Mouse (Mus musculus): ENCODE results near the gene Cysltr2.

The Cysltr2 gene

GRCm38 (mm10) chr14:72998111-72998510 is 50.8 kb downstream of the Cysltr2 start:
- in situ Hi-C loops (cut with MboI; ENCODE audit: low sequenced_read_pairs) = loop anchor here (25.0 kb wide), 1 partner anchor 286 kb away; the partner anchor contains the start of gene Fndc3a

DNA sequence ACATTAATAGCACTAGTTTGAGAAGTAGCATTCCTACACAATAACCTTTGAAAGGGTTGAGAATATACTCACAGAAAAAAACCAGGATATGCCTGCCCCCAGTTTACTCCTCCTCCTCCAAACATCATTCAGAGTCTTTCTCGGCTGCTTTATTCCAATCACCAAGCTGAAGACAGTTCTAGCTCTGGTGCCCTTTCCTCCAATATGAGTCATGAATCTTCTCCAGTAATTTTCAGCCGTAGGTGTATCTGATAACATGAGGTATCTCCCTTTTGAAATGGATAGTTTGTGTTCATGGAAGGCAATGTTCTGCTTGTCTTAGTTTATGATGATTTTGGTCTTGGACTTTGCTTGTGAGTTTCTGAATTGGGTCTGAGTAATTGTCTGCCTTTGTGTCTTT is 62.9 kb downstream of the Cysltr2 start:
- in situ Hi-C loops (cut with MboI; ENCODE audit: low sequenced_read_pairs) = loop anchor here (25.0 kb wide), 1 partner anchor 274 kb away; the partner anchor contains the start of gene Fndc3a

DNA sequence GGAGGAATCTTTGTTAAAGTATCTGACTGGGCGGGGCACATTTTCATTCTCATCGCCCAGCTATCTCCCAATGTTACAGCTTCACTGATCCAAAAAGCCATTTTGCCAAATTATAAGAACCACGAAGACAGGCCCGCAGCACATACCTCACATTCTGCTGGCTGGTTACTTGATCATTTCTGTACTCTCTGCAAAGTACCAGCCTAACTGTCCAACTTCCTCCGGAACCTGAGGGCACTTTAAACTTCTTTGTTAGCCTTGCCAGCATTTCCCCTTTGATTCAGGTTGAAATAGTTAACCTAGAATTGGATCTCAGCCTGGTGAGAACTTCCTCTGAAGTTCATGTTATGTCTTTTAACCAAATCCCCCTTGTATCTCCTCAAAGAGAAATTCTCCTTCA is 63.8 kb downstream of the Cysltr2 start:
- in situ Hi-C loops (cut with MboI; ENCODE audit: low sequenced_read_pairs) = loop anchor here (25.0 kb wide), 1 partner anchor 273 kb away; the partner anchor contains the start of gene Fndc3a

DNA sequence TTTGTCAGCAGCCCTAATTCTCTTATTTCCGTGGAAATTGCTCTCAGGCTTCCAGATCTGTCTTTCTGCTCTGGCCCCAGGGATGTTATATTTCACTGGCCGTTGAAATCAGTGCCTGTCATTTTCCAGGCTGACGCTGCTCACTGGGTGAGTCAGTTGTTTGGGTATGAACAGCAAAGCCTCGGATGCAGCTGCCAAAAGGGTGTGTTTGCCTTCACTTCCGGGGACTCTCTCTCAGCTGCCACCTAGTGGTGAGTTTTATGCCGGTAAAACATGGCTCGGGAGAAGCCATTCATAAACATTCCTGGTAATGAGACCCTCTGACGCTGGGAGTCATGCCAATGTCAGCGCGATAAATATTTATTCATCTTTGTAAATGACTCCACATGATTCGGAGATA is 65.5 kb downstream of the Cysltr2 start:
- in situ Hi-C loops (cut with MboI; ENCODE audit: low sequenced_read_pairs) = loop anchor here (25.0 kb wide), 1 partner anchor 271 kb away; the partner anchor contains the start of gene Fndc3a

DNA sequence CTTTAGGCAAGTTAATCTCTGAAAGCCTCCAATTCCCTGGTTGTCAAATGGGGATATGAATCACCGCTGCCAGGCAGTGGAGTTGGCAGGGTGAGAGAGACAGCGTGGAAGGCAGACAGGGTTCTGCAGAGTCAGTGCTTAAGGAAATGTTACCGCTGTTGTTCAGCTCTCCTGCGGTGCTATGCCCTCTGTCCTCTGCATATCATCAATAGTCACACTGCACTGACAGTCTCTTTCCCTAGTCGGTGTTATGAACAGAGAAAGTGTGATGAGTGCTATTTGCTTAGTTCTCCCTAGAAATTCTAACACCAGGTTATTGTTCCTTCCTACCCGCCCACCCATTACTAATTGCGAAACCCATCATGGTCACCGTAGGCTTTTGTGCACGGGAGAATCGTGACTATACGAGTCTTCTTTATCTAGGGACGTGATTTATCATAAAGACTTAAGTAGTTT is 65.9 kb downstream of the Cysltr2 start:
- in situ Hi-C loops (cut with MboI; ENCODE audit: low sequenced_read_pairs) = loop anchor here (25.0 kb wide), 1 partner anchor 271 kb away; the partner anchor contains the start of gene Fndc3a

DNA sequence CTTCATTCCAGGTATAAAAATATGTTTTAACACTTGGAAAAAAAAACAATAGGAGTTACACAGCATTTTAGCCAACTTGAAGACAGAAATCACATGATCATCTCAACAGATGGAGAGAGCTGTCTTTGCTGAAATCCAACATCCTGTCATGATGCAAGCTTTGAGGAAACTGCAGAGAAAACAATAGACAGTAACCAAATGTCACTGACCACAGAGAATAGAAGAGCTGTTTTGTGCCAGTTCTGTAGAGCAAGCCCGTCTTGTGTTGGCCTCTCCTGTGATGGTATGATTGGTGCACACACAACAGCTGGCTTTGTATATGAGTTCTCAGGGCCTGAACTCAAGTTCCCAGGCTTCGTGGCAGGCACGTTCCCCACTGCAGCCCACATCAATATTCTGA is 68.2 kb downstream of the Cysltr2 start:
- in situ Hi-C loops (cut with MboI; ENCODE audit: low sequenced_read_pairs) = loop anchor here (25.0 kb wide), 1 partner anchor 268 kb away; the partner anchor contains the start of gene Fndc3a

- in situ Hi-C loops (cut with MboI; ENCODE audit: low sequenced_read_pairs) = loop anchor here (25.0 kb wide), 1 partner anchor 268 kb away; the partner anchor contains the start of gene Fndc3a
Measured at GRCm38 (mm10) chr14:72980106-72980505, 68.8 kb downstream of the Cysltr2 start.

DNA sequence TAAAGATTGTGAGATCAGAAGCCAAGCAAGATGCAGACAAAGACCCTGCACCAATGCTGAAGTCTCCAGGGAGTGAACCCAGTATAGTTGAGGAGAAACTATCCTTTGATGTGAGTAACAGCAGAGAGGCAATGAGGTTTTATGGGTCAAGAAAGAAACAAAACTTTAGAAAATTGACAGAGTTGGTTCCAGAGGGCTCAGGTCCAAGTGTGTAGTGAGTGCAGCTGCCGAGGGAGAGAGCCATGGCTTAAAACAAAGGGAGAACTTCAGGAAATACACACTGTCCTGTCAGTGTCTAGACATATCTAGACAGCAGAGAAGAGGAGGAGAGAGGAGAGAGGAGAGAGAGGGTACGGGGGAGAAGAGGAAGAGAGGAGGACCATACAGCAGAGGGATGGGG is 72.8 kb downstream of the Cysltr2 start:
- in situ Hi-C loops (cut with MboI; ENCODE audit: low sequenced_read_pairs) = loop anchor here (25.0 kb wide), 1 partner anchor 264 kb away; the partner anchor contains the start of gene Fndc3a
